Mouse (Mus musculus): ENCODE measurements around the gene Nudt2. TPM values are rescaled to one million over a fixed set of nuclear protein-coding genes. Genes with fewer than 3 reads are reported as not detected.

Gene Nudt2
- total and polyA plus RNA-seq, 3 experiments: 21.7 to 40.2 (median 27.9) TPM

DNA sequence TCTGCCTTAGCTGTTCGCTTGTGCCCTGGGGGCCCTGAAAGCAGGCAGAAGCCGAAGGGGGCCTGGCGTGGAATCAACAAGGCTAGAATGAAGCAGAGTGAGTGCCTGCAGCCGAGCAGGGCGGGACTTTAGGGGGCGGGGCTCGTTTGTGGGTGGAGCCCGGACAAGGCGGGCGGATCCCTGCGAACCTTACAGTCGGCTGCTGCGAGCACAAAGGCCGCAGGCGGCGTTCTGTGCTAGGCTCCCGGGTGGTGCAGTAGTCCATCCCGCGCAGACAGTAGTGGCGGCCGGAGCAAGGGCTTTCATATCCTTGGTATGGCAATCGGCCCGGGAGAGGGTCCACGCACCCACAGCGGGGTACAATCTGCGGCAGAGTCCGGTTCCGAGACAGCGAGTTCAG is 42.0 kb downstream of the Nudt2 start:
- peaks cover 10% of the 10 kb centered on the region for H3K9me3 ChIP-seq (replicated peaks; ENCODE audit: low read length)
- no peaks in the 10 kb centered on the region for H3K79me2 ChIP-seq (replicated peaks; ENCODE audit: control insufficient read depth, extremely low read depth, insufficient read depth, poor library complexity, severe bottlenecking)
- in situ Hi-C loops (cut with MboI; ENCODE audit: low pct_ligation_motif_present, low pct_unique_long_range_greater_than_20kb, low sequenced_read_pairs): no loop called here
- H3K4me1 ChIP-seq (ENCODE audit: control insufficient read depth in 1 of 2, insufficient read depth in 2 of 2): no peaks in the 10 kb centered on the region
- peaks cover 70% of the 10 kb centered on the region for H3K27me3 ChIP-seq (replicated peaks)
- TF ChIP-seq CHD2 (IDR thresholded peaks at IDR 0.05; ENCODE audit: low read length): no peak
- no peak for TF ChIP-seq KAT2A (IDR thresholded peaks at IDR 0.05; ENCODE audit: insufficient replicate concordance, low read length)
- TF ChIP-seq MAZ (IDR thresholded peaks at IDR 0.05; ENCODE audit: low read depth, low read length): no peak
- TF ChIP-seq SMC3 (IDR thresholded peaks at IDR 0.05; ENCODE audit: low read depth, low read length): no peak
- TF ChIP-seq RAD21 (IDR thresholded peaks at IDR 0.05; ENCODE audit: low read depth, low read length): no peak
- H3K9ac ChIP-seq (ENCODE audit: insufficient read depth, low read depth): no peak overlapping the region
- no peak overlapping the region for H3K4me3 ChIP-seq (replicated peaks in 1 of 3; ENCODE audit: low read depth in 2 of 3, low read length in 2 of 3, poor library complexity in 1 of 3)
- dilution Hi-C loops (cut with MboI; ENCODE audit: extremely low pct_ligation_motif_present, extremely low pct_unique_long_range_greater_than_20kb, low sequenced_read_pairs): no loop called here
- H3K4me2 ChIP-seq (ENCODE audit: insufficient read depth, low read depth, poor library complexity, severe bottlenecking): no peak overlapping the region
- H3K27ac ChIP-seq (ENCODE audit: insufficient read depth, low read depth): no peak overlapping the region
- DNase-seq (ENCODE audit: extremely low read depth): peak; percentile 6
- no peaks in the 10 kb centered on the region for H3K36me3 ChIP-seq (replicated peaks in 1 of 2; ENCODE audit: control insufficient read depth in 1 of 2, insufficient read depth in 1 of 2, low read length in 1 of 2)

DNA sequence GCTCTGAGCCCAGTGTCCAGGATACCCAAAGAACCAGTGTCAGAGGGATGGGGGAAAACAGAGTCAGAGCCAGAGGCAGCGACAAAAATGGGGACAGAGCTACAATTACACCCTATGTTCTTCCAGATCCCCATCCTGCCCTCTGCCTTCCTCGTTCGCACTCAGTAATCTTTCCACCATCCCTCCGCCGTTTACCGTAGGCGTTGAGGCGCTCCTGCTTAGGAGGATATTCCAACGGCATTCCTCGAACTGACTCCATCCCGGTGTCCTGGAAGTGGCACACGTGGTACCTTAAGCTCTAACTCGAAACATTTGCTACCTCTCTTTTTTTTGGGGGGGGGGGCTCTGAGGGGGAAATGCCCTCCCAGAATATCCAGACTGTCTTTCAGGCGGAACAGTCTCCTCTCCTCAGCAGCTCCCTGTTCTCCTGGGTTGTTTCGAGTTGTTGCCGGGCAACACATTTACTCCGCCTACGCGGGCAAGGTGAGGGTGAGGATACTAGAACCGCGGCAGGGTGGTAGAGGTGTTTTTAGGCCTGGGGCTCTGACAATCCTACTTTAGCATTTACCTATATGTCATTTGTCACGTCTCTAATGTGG is 42.5 kb downstream of the Nudt2 start:
- DNase-seq (ENCODE audit: extremely low read depth): no peak
- H3K4me1 ChIP-seq (ENCODE audit: control insufficient read depth in 1 of 2, insufficient read depth in 2 of 2): no peaks in the 10 kb centered on the region
- no peak overlapping the region for H3K4me3 ChIP-seq (replicated peaks in 1 of 3; ENCODE audit: low read depth in 2 of 3, low read length in 2 of 3, poor library complexity in 1 of 3)
- no peak overlapping the region for H3K27ac ChIP-seq (ENCODE audit: insufficient read depth, low read depth)
- H3K9me3 ChIP-seq (replicated peaks; ENCODE audit: low read length): peaks cover 10% of the 10 kb centered on the region
- dilution Hi-C loops (cut with MboI; ENCODE audit: extremely low pct_ligation_motif_present, extremely low pct_unique_long_range_greater_than_20kb, low sequenced_read_pairs): no loop called here
- H3K79me2 ChIP-seq (replicated peaks; ENCODE audit: control insufficient read depth, extremely low read depth, insufficient read depth, poor library complexity, severe bottlenecking): no peaks in the 10 kb centered on the region
- no peak overlapping the region for H3K9ac ChIP-seq (ENCODE audit: insufficient read depth, low read depth)
- H3K27me3 ChIP-seq (replicated peaks): peaks cover 69% of the 10 kb centered on the region
- no peaks in the 10 kb centered on the region for H3K36me3 ChIP-seq (replicated peaks in 1 of 2; ENCODE audit: control insufficient read depth in 1 of 2, insufficient read depth in 1 of 2, low read length in 1 of 2)
- in situ Hi-C loops (cut with MboI; ENCODE audit: low pct_ligation_motif_present, low pct_unique_long_range_greater_than_20kb, low sequenced_read_pairs): no loop called here
- TF ChIP-seq ZNF384 (IDR thresholded peaks at IDR 0.05; ENCODE audit: low read depth, low read length): no peak
- TF ChIP-seq USF2 (conservative IDR thresholded peaks at IDR 0.05; ENCODE audit: low read depth, low read length): no peak
- TF ChIP-seq CTCF (conservative IDR thresholded peaks at IDR 0.05 in 1 of 2, IDR thresholded peaks at IDR 0.05 in 1 of 2; ENCODE audit: low read depth in 2 of 2, low read length in 2 of 2): no peak
- no peak for TF ChIP-seq MAX (IDR thresholded peaks at IDR 0.05; ENCODE audit: low read length)
- TF ChIP-seq UBTF (IDR thresholded peaks at IDR 0.05; ENCODE audit: low read depth, low read length): no peak
- no peak overlapping the region for H3K4me2 ChIP-seq (ENCODE audit: insufficient read depth, low read depth, poor library complexity, severe bottlenecking)

DNA sequence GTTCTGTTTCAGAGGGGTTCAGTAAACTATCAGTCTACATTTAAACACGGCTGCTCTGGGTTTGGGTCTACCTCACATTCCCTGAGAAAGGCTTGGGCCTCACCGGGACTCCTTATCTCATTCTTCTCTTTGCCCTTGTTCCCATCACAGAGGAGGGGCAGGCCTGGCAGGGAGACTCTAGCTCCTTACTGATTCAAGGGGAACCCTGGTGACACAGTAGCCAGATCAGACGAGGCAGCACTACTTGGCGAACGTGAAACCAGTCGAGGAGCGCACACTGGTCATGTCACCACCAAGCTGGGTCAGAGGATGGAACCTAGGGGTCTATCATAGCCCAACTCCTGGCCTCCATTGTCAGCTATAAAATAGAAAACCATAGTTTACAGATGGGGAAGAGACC is 43.0 kb downstream of the Nudt2 start:
- dilution Hi-C loops (cut with MboI; ENCODE audit: extremely low pct_ligation_motif_present, extremely low pct_unique_long_range_greater_than_20kb, low sequenced_read_pairs) (no loop called here), in situ Hi-C loops (cut with MboI; ENCODE audit: low pct_ligation_motif_present, low pct_unique_long_range_greater_than_20kb, low sequenced_read_pairs) (no loop called here)
- Histone ChIP-seq H3K9ac (ENCODE audit: insufficient read depth, low read depth) (no peak overlapping the region), H3K4me1 (ENCODE audit: control insufficient read depth in 1 of 2, insufficient read depth in 2 of 2) (no peaks in the 10 kb centered on the region), H3K79me2 (replicated peaks; ENCODE audit: control insufficient read depth, extremely low read depth, insufficient read depth, poor library complexity, severe bottlenecking) (no peaks in the 10 kb centered on the region), H3K27me3 (replicated peaks) (peaks cover 66% of the 10 kb centered on the region), H3K9me3 (replicated peaks; ENCODE audit: low read length) (peaks cover 10% of the 10 kb centered on the region), H3K4me2 (ENCODE audit: insufficient read depth, low read depth, poor library complexity, severe bottlenecking) (no peak overlapping the region), H3K4me3 (replicated peaks in 1 of 3; ENCODE audit: low read depth in 2 of 3, low read length in 2 of 3, poor library complexity in 1 of 3) (no peak overlapping the region), H3K36me3 (replicated peaks in 1 of 2; ENCODE audit: control insufficient read depth in 1 of 2, insufficient read depth in 1 of 2, low read length in 1 of 2) (no peaks in the 10 kb centered on the region), H3K27ac (ENCODE audit: insufficient read depth, low read depth) (no peak overlapping the region)
- TF ChIP-seq UBTF (IDR thresholded peaks at IDR 0.05; ENCODE audit: low read depth, low read length) (no peak), KAT2A (IDR thresholded peaks at IDR 0.05; ENCODE audit: insufficient replicate concordance, low read length) (no peak), MAX (IDR thresholded peaks at IDR 0.05; ENCODE audit: low read length) (no peak), ELF1 (IDR thresholded peaks at IDR 0.05; ENCODE audit: low read depth, low read length) (no peak), CHD1 (IDR thresholded peaks at IDR 0.05; ENCODE audit: low read depth, low read length) (no peak), CTCF (conservative IDR thresholded peaks at IDR 0.05 in 1 of 2, IDR thresholded peaks at IDR 0.05 in 1 of 2; ENCODE audit: low read depth in 2 of 2, low read length in 2 of 2) (no peak), SIN3A (IDR thresholded peaks at IDR 0.05; ENCODE audit: low read length) (no peak), MXI1 (IDR thresholded peaks at IDR 0.05; ENCODE audit: low read depth, low read length) (no peak), IRF4 (IDR thresholded peaks at IDR 0.05; ENCODE audit: low read depth, low read length) (no peak), USF2 (conservative IDR thresholded peaks at IDR 0.05; ENCODE audit: low read depth, low read length) (no peak)
- DNase-seq (ENCODE audit: extremely low read depth): no peak
